Mouse (Mus musculus): Measurements from ENCODE around the gene Taf8. TPM values are rescaled to one million over a fixed set of nuclear protein-coding genes. Genes with fewer than 3 reads are reported as not detected.

Gene Taf8
- 10 to 100 TPM; 20.5 to 76.3 (median 41.5) TPM for total RNA-seq (2018; cell fraction: chromatin; rRNA removed)
- 10 to 100 TPM in 20 of 26 experiments, 1 to 10 TPM in 6; 4.8 to 16.7 (median 13.2) TPM for total RNA-seq (2018; cell fraction: cytosol; rRNA removed)
- total RNA-seq (2018; cell fraction: nucleus; rRNA removed) = 10 to 100 TPM; 14.7 to 49.9 (median 28.1) TPM
- polyA plus RNA-seq (2018) = 8.5 to 16.9 TPM (median 13.1 TPM) in 3 replicates

DNA sequence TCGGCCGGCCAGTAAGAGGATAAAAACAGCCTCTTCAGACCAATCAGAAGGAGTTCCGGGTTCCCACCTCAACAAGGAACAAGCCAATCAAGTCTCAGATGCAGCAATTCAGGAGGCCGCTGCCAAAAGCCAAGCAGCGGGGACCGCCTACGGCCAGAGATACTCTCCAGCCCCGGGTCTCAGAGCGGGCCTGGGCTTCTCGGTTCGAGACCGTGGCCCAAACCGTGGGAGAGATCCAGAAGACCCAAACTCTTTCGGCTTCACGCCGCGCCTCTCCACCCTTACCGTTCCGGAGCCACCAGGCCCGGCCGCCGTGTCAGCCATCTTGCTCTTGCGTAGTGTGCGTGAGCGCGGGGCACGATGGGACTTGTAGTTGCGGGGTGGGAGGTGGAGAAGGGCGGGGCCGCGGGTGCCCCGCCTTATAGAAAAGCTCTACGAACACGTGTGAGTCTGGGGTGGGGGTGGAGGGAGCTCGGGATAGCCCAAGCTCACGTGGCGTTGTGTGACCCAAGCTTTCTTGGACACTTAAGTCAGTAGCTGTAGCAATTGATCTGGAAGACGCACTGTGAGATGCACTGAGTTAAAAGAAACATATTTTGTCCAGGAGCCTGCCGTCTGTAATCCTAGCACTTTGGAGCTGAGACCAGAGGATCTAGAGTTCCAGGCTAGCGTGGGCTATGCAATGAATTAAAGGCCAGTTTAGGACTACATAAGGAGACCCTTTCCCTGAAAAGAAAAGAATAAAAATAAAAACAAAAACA lies at the start of gene Taf8:
Taf8 (minus strand) TSS at position 347 of the 761 bp plus-strand sequence.
- H3K79me2 ChIP-seq (ENCODE audit: inconsistent target) = peaks cover 17% of the 10 kb centered on the region
- H3K4me3 ChIP-seq (ENCODE audit: inconsistent target) = peak within 1 kb of the TSS; percentile 58
- peaks cover 10% of the 10 kb centered on the region; the same call in 1 of the 2 replicates for H3K36me3 ChIP-seq (ENCODE audit: inconsistent target)
- peak within 1 kb of the TSS; percentile 76 for H3K27ac ChIP-seq
- 2% methylated on average over 35 of the region's 40 CpGs for WGBS (ENCODE audit: missing documents)

DNA sequence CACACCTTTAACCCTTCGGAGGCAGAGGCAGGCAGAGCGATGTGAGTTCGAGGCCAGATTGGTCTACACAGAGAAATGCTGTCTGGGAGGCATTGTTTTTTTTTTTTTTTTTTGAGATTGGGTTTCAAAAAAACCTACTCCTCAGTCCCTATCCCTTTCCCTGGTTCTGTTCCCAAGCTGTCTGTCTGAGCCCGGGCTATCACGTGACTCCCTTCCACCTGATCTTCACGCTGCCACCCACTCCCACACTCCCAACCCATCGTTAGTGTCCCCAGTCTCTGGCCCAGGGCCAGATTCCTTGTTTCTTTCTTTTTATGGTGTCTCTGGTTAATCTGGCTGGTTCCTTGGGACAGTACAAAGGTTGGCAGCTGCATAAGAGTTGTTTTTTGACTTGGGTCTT lies 49.0 kb upstream of the Taf8 start:
- Histone ChIP-seq H3K4me3 (ENCODE audit: inconsistent target) (no peak overlapping the region), H3K79me2 (ENCODE audit: inconsistent target) (no peaks in the 10 kb centered on the region), H3K36me3 (ENCODE audit: inconsistent target) (no peaks in the 10 kb centered on the region), H3K27ac (no peak overlapping the region)
- WGBS (ENCODE audit: missing documents) = 91% methylated on average over 7 of the region's 7 CpGs

DNA sequence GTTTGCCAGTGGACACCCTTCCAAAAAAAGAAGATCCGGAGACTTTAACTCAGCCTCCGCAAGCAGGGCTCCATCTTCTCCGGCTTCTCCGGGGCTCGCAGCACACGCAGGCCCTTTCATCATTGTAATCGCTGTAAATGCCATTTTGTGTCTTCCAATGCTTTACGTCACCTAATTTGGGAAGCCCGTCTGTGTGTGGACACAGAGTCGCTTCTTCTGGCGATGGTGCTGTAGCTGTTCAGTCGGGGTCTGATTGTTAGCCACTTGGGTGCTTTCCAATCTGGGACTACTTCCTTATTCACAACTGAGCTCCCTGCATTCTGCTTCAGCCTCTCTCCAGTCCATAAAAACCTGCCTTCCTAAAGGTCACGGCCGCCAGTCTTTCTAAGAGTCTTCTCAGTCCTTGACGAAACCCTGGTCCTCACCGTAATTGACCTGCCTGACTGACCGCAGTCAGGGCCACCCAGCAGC lies 43.8 kb upstream of the Taf8 start:
- 83% methylated on average over 17 of the region's 17 CpGs for WGBS (ENCODE audit: missing documents)
- H3K79me2 ChIP-seq (ENCODE audit: inconsistent target) = no peaks in the 10 kb centered on the region
- no peak overlapping the region for H3K4me3 ChIP-seq (ENCODE audit: inconsistent target)
- H3K27ac ChIP-seq = no peak overlapping the region
- H3K36me3 ChIP-seq (ENCODE audit: inconsistent target) = no peaks in the 10 kb centered on the region

DNA sequence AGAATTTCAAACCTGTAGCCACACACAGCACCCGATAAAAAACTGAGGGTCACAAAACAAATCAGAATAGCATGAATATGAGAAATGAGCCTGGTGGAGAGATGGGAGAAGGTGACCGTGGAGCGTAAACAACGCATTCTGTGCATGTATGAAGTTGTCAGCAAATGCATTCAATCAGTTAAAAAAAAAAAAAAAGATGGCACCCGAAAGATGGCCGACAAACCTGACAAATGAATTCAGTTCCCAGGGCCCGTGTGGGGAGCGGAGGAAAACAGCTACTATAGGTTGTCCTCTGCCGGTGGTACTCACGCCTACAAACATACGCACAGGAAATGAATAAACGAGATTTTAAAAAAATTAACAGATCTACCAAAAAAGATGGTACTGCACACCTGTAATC lies 43.1 kb upstream of the Taf8 start:
- Histone ChIP-seq H3K4me3 (ENCODE audit: inconsistent target) (no peak overlapping the region), H3K36me3 (ENCODE audit: inconsistent target) (no peaks in the 10 kb centered on the region), H3K27ac (no peak overlapping the region), H3K79me2 (ENCODE audit: inconsistent target) (no peaks in the 10 kb centered on the region)
- WGBS (ENCODE audit: missing documents) = 92% methylated on average over 12 of the region's 12 CpGs

DNA sequence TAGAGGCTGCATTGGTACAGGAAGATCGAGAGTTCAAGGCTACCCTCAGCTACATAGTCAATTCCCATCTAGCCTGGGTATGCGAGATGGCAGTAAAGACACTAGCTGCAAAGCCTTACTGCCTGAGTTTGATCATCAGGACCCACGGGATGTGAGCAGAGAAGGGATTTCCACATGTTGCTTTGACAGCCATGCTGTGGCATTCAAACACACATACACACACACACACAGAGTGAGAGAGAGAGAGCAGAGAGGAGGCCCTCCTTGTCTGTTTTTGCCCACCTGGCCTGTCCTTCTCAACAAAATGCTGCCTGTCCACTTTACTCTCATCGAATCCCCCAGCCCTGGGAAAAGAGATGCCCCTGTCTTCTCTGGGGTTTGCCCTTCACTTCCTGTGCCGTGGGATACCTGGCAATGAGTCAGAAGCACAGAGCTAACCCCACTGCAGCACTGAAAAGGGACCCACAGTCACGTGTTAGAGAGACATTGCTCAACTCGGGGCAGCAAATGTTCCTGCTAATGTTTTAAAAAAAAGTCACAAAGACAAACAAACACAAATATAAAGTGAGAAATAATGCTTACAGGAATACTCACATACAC lies 41.1 kb upstream of the Taf8 start:
- Histone ChIP-seq H3K79me2 (ENCODE audit: inconsistent target) (no peaks in the 10 kb centered on the region), H3K36me3 (ENCODE audit: inconsistent target) (no peaks in the 10 kb centered on the region), H3K27ac (no peak overlapping the region), H3K4me3 (ENCODE audit: inconsistent target) (no peak overlapping the region)
- 29% methylated on average over 7 of the region's 7 CpGs for WGBS (ENCODE audit: missing documents)

DNA sequence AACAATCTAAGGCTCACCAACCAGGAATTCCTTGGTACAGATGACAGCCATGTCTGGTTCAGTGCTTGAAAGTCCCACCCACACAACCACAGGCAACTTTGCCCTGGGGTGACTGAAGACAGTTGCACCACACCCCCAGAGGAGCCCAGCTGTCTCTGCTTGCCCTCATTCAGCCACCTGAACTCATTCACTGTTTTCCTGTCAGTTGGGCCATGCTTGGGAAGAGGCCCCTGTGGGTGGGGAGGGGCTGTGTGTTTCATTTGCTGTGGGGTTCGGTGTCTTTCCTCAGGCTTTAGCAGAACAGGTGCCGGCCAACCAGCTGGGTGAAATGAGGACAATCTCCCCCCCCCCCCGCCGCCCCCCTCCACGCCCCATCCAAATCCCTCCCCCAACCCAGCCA lies 40.0 kb upstream of the Taf8 start:
- H3K79me2 ChIP-seq (ENCODE audit: inconsistent target) = no peaks in the 10 kb centered on the region
- no peak overlapping the region for H3K27ac ChIP-seq
- WGBS (ENCODE audit: missing documents) = 17% methylated on average over 1 of the region's 5 CpGs
- no peaks in the 10 kb centered on the region for H3K36me3 ChIP-seq (ENCODE audit: inconsistent target)
- H3K4me3 ChIP-seq (ENCODE audit: inconsistent target) = no peak overlapping the region

DNA sequence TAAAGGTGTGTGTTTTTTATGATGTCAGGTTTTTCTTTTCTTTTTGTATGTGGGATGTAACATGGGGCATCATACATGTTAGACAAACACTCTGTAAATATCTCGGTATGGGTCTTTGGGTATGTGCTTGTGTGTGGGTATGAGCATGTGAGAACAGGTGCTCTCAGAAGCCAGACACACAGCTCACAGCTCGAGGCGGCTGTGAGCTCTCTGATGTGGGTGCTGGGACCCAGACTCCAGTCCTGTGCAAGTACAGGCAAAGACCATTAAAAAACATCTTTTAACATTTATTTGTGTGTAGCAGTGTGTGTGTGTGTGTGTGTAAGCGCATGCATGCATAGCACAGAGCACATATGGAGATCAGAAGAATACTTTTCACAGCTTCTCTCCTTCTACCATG lies 37.0 kb upstream of the Taf8 start:
- no peak overlapping the region for H3K27ac ChIP-seq
- 89% methylated on average over 3 of the region's 4 CpGs for WGBS (ENCODE audit: missing documents)
- no peak overlapping the region for H3K4me3 ChIP-seq (ENCODE audit: inconsistent target)
- H3K79me2 ChIP-seq (ENCODE audit: inconsistent target) = no peaks in the 10 kb centered on the region
- H3K36me3 ChIP-seq (ENCODE audit: inconsistent target) = no peaks in the 10 kb centered on the region

DNA sequence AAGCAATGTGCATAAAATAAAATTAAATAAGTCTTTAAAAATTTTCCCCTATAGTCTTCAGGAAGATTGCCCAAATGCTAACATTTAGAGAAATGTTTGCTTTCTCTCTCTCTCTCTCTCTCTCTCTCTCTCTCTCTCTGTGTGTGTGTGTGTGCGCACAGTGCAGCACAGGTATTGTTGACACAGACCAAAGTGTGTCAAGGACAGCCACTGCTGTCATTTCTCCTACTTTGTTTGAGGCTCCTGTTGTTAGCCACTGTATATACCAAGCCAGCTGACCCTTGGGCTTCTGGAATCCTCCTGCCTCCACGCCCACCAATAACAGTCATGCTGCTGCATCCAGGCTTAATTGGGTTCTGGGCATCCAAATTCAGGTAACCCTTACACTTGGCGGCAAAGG lies 36.0 kb upstream of the Taf8 start:
- WGBS (ENCODE audit: missing documents) = 100% methylated on average over 1 of the region's 3 CpGs
- H3K27ac ChIP-seq = no peak overlapping the region
- H3K36me3 ChIP-seq (ENCODE audit: inconsistent target) = no peaks in the 10 kb centered on the region
- no peak overlapping the region for H3K4me3 ChIP-seq (ENCODE audit: inconsistent target)
- no peaks in the 10 kb centered on the region for H3K79me2 ChIP-seq (ENCODE audit: inconsistent target)

DNA sequence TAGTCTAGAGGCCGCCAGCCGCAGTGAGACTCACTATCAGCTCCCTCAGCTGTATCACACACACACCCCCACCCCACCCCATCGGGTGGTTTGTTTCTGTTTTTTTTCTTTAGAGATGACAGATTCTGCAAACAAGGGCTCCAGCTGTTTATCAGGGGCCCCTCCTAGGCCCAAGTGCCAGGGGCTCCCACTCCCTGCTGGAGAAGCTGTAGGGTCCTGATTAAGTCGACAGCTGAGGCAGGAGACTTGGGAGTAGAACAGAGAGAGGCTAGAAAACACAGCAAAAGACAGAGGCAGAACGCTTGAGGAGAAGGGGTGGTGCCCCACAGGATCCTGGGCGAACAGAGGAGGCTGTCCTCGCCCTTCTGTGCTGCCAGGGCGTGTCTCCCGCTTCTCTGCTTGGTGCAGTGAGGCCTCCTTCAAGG lies 33.7 kb upstream of the Taf8 start:
- Histone ChIP-seq H3K36me3 (ENCODE audit: inconsistent target) (no peaks in the 10 kb centered on the region), H3K79me2 (ENCODE audit: inconsistent target) (no peaks in the 10 kb centered on the region), H3K27ac (no peak overlapping the region), H3K4me3 (ENCODE audit: inconsistent target) (no peak overlapping the region)
- WGBS (ENCODE audit: missing documents) = 92% methylated on average over 9 of the region's 9 CpGs

DNA sequence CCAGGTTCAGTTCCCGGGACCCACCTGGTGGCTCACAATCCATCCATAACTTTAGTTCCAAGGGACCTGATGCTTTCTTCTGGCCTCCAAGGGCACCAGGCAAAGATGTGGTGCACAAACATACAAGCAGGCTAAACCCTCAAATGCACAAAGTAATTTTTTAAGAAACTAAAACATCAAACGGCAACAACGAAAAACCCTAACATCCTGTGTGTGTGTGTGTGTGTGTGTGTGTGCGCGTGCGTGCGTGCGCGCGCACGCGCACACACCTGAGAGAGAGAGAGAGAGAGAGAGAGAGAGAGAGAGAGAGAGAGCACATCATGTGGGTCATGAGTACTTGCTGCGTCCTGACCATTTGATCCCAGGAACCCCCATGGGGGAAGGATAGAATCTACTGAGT lies 31.6 kb upstream of the Taf8 start:
- Histone ChIP-seq H3K79me2 (ENCODE audit: inconsistent target) (no peaks in the 10 kb centered on the region), H3K27ac (no peak overlapping the region), H3K4me3 (ENCODE audit: inconsistent target) (no peak overlapping the region), H3K36me3 (ENCODE audit: inconsistent target) (no peaks in the 10 kb centered on the region)
- 93% methylated on average over 13 of the region's 13 CpGs for WGBS (ENCODE audit: missing documents)

DNA sequence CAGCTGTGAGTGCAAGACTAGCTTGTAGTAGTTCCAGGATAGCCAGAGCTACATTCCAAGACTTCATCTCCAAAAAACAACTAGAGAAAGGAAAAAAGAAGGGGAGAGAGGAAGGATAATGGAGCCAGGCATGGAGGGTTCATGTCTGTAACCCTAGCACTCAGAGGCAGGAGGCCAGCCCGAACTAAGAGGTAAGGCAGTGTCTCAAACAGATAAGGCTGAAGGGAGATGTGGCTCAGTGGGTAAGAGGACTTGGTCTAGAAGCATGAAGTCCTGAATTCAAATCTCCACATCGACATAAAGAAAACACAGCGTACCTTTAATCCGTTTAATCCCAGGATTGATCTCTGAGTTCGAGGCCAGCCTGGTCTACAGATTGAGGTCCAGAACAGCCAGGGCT lies 30.3 kb upstream of the Taf8 start:
- 94% methylated on average over 5 of the region's 5 CpGs for WGBS (ENCODE audit: missing documents)
- H3K79me2 ChIP-seq (ENCODE audit: inconsistent target) = no peaks in the 10 kb centered on the region
- no peak overlapping the region for H3K27ac ChIP-seq
- no peaks in the 10 kb centered on the region for H3K36me3 ChIP-seq (ENCODE audit: inconsistent target)
- H3K4me3 ChIP-seq (ENCODE audit: inconsistent target) = no peak overlapping the region

DNA sequence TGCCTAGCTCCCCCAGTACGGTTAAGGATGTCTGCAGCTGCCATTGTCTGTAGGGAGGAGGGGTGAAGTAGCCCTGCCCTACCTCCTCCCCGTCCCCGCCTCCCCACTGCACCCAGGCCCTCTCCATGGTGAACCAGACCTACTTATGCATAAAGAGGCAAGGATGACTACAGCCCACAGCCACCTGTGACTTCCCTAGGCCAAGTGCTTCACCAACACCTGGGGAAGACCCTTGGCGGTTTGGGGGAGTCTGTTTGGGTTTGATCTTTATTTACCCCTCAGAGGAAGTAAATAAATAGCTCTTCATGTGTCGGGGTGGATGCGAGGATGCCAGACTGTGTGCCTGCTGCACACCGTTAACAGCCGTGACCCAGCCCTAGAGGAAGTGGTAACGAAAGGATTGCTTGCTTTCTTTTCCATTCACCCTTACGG lies 29.3 kb upstream of the Taf8 start:
- Histone ChIP-seq H3K27ac (no peak overlapping the region), H3K79me2 (ENCODE audit: inconsistent target) (no peaks in the 10 kb centered on the region), H3K4me3 (ENCODE audit: inconsistent target) (no peak overlapping the region), H3K36me3 (ENCODE audit: inconsistent target) (no peaks in the 10 kb centered on the region)
- 38% methylated on average over 10 of the region's 10 CpGs for WGBS (ENCODE audit: missing documents)

DNA sequence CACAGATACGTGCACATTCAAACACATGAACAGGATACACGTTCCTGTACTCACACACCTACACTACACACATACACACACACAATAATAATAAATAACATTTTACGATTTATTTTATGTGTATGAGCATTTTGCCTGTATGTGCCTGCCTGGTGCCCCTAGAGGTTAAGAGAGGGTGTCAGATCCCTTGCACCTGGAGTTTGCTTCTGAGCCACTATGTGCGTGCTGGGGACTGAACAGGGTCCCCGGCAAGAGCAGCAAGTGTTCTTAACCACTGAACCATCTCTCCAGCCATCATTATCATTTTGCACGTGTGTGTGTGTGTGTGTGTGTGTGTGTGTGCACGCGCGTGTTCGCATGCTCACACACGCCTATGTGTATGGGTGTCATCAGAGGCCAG lies 27.5 kb upstream of the Taf8 start:
- WGBS (ENCODE audit: missing documents) = 98% methylated on average over 5 of the region's 11 CpGs
- no peaks in the 10 kb centered on the region for H3K36me3 ChIP-seq (ENCODE audit: inconsistent target)
- H3K79me2 ChIP-seq (ENCODE audit: inconsistent target) = no peaks in the 10 kb centered on the region
- no peak overlapping the region for H3K27ac ChIP-seq
- no peak overlapping the region for H3K4me3 ChIP-seq (ENCODE audit: inconsistent target)

DNA sequence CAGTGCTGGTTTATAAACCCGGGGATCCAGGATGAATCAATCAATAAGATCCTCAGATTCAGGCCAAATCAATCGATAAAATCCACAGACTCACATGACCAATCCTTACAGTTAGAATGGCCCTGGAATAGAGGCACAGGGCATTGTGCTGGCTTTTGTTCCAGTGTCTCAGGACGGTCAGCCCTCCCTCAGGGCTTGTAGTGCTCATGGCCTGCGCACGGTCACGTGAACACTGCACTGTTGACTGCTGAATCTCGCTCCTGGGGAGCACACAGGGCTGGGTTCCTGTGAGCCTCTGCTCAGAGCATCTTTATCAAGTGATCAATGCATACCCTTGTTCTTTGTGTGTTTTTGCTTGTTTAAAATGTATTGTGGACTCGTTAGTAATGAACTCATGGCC lies 26.8 kb upstream of the Taf8 start:
- 94% methylated on average over 8 of the region's 8 CpGs for WGBS (ENCODE audit: missing documents)
- no peak overlapping the region for H3K27ac ChIP-seq
- no peaks in the 10 kb centered on the region for H3K79me2 ChIP-seq (ENCODE audit: inconsistent target)
- H3K4me3 ChIP-seq (ENCODE audit: inconsistent target) = no peak overlapping the region
- H3K36me3 ChIP-seq (ENCODE audit: inconsistent target) = no peaks in the 10 kb centered on the region

DNA sequence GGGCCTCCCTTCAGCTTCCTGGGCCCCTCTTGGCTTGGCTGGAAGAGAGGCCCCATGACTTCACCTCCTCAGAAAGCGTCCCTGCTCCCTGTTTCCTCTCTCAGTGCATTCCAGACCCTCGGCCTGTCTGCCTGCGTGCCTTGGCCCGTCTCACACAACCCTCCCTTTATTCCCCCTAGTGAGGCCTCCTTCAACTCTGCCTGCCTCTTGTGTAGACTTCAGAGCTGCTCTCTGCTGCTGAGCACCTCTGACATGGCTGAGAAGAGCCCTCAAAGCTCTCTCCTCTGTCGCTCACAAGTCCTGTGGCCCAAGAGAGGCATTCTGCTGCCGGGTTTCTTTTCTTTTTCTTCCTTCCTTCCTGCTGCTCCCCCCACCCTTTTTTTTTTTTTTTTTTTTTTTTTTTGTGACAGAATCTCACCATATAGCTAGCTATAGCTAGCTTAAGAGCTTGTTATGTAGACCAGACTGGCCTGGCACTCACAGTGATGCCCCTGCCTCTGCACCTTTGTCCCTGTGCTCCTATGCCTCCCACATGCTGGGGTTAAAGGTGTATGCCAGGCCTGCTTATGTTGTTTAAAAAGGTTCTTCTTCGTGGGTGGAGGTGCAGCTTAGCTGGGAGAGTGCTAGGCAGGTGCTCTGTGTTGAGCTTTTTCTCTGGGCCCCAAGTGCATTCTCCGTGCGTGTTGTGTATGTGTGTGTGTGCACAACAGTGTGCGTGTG lies 25.6 kb upstream of the Taf8 start:
- Histone ChIP-seq H3K79me2 (ENCODE audit: inconsistent target) (no peaks in the 10 kb centered on the region), H3K27ac (no peak overlapping the region), H3K36me3 (ENCODE audit: inconsistent target) (no peaks in the 10 kb centered on the region), H3K4me3 (ENCODE audit: inconsistent target) (no peak overlapping the region)
- WGBS (ENCODE audit: missing documents) = 75% methylated on average over 8 of the region's 10 CpGs

All from macrophage (primary cell).